8 mouse cellular contexts compared by ENCODE assay signal in the genomic region with DNA sequence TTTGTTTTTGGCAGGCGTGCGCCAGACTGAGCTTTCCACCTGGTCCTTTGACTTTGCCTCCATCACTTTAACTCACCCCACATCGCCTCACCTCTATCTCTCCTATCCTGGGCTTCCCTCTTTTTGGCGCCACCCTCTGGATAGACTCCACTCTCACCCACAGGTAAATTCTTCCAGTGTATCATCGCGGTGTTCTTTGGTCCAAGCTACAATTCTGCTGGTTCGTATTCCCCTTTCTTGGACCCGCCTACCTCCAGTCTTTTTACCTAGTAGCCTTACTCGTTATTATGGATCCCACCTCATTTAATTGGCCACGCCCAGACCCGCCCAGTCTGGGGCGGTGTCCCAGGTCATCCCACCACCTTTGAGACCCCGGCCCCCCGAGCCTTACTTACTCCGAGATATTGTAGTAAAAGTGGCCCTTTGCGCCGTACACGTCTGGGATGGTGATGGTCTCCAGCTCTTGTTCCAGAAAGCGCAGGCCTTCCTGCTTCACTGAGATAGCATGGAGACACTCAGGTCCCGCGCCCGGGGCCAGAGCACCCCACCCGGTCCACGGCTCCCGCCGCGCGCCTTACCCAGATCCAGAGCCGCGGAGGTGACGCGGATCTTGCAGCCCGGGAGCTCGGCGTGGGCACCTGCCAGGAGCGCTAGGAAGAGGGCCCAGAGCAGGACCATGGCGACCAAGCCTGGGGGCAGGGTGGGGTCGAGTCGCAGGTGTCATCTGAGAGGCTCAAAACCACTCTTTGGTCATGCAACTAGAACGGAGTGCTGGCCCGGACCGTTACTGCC. TPM values are rescaled to one million over a fixed set of nuclear protein-coding genes. Genes with fewer than 3 reads are reported as not detected.
DNase-seq lines count a peak whose midpoint lies in the region; ATAC-seq and TF ChIP-seq lines count a peak whose summit lies in the region.

No protein-coding gene starts in this region.

- H3K27me3 ChIP-seq in heart, embryonic 16.5 days (ENCODE audit: control insufficient read depth, insufficient read depth, low read length): peaks cover 31% of the 10 kb centered on the region
- H3K27me3 ChIP-seq in liver, embryonic 16.5 days (ENCODE audit: control insufficient read depth, insufficient read depth, low read depth, low read length): peaks cover 46% of the 10 kb centered on the region
- H3K27me3 ChIP-seq in stomach, embryonic 14.5 days (ENCODE audit: control insufficient read depth, insufficient read depth, low read length): peaks cover 2% of the 10 kb centered on the region; the same call in 1 of the 2 replicates

- H3K4me1 ChIP-seq in heart, embryonic 16.5 days (ENCODE audit: control insufficient read depth, insufficient read depth, low read length): peaks cover 16% of the 10 kb centered on the region
- H3K4me1 ChIP-seq in liver, embryonic 16.5 days (ENCODE audit: control insufficient read depth, low read depth, low read length): no peaks in the 10 kb centered on the region; the same call in 1 of the 2 replicates
- peaks cover 15% of the 10 kb centered on the region; the same call in 1 of the 2 replicates for H3K4me1 ChIP-seq in stomach, embryonic 14.5 days (ENCODE audit: control insufficient read depth, insufficient read depth, low read length)

- H3K9me3 ChIP-seq in heart, embryonic 16.5 days (replicated peaks; ENCODE audit: control insufficient read depth, low read length): no peaks in the 10 kb centered on the region
- no peaks in the 10 kb centered on the region for H3K9me3 ChIP-seq in liver, embryonic 16.5 days (replicated peaks; ENCODE audit: control insufficient read depth, low read length)
- H3K9me3 ChIP-seq in stomach, embryonic 14.5 days (ENCODE audit: control insufficient read depth, low read depth, low read length): no peaks in the 10 kb centered on the region

- H3K36me3 ChIP-seq in heart, embryonic 16.5 days (ENCODE audit: control insufficient read depth, insufficient read depth): no peaks in the 10 kb centered on the region
- H3K36me3 ChIP-seq in liver, embryonic 16.5 days (ENCODE audit: control insufficient read depth, insufficient read depth): no peaks in the 10 kb centered on the region
- H3K36me3 ChIP-seq in stomach, embryonic 14.5 days (ENCODE audit: control insufficient read depth, insufficient read depth, low read length): no peaks in the 10 kb centered on the region

- 1% methylated on average over 42 of the region's 42 CpGs for WGBS in heart, embryonic 16.5 days
- whole genome bisulfite sequencing in liver, embryonic 16.5 days (ENCODE audit: insufficient replicate concordance): 2% methylated on average over 42 of the region's 42 CpGs
- WGBS in stomach, embryonic 14.5 days: 2% methylated on average over 42 of the region's 42 CpGs

- H3K27ac ChIP-seq in layer of hippocampus, adult 2 months: peak overlapping the region; percentile 46; the same call in 1 of the 2 replicates
- no peak overlapping the region for H3K27ac ChIP-seq in heart, embryonic 16.5 days (ENCODE audit: low read length)
- H3K27ac ChIP-seq in liver, embryonic 16.5 days (ENCODE audit: low read length): no peak overlapping the region
- H3K27ac ChIP-seq in stomach, embryonic 14.5 days (ENCODE audit: low read length): no peak overlapping the region; the same call in 1 of the 2 replicates

- H3K4me2 ChIP-seq in heart, embryonic 16.5 days (ENCODE audit: low read depth, low read length): peak overlapping the region; percentile 98
- peak overlapping the region; percentile 51 for H3K4me2 ChIP-seq in liver, embryonic 16.5 days (ENCODE audit: low read depth, low read length)
- peak overlapping the region; percentile 98 for H3K4me2 ChIP-seq in stomach, embryonic 14.5 days (replicated peaks; ENCODE audit: low read depth, low read length)

- peak overlapping the region; percentile 69 for H3K9ac ChIP-seq in heart, embryonic 16.5 days (ENCODE audit: low read length)
- no peak overlapping the region for H3K9ac ChIP-seq in liver, embryonic 16.5 days (ENCODE audit: low read depth, low read length)
- peak overlapping the region; percentile 28; the same call in 1 of the 2 replicates for H3K9ac ChIP-seq in stomach, embryonic 14.5 days (replicated peaks; ENCODE audit: low read depth, low read length)

- peak; percentile 35 for TF ChIP-seq CTCF in layer of hippocampus, adult 2 months (conservative IDR thresholded peaks at IDR 0.05)

- no peak for ATAC-seq in heart, embryonic 16.5 days (replicated peaks; ENCODE audit: extremely low read depth, insufficient read depth, low FRiP score)
- no peak for ATAC-seq in liver, embryonic 16.5 days (ENCODE audit: low read depth)
- peak; percentile 34; the same call in 1 of the 2 replicates for ATAC-seq in stomach, embryonic 14.5 days (ENCODE audit: insufficient number of reproducible peaks, insufficient read depth, low FRiP score, low read depth)

- H3K4me3 ChIP-seq in layer of hippocampus, adult 2 months: peak overlapping the region; percentile 63
- peak overlapping the region; percentile 62 for H3K4me3 ChIP-seq in heart, embryonic 16.5 days (ENCODE audit: low read length)
- H3K4me3 ChIP-seq in liver, embryonic 16.5 days (ENCODE audit: low read depth, low read length): peak overlapping the region; percentile 45
- H3K4me3 ChIP-seq in stomach, embryonic 14.5 days (ENCODE audit: low read depth, low read length): peak overlapping the region; percentile 38

- DNase-seq in layer of hippocampus, adult 2 months (ENCODE audit: low spot score in 2 of 2): no peak
- no peak for DNase-seq in layer of hippocampus, postnatal 25 days (ENCODE audit: extremely low spot score in 1 of 2, low spot score in 1 of 2)
- DNase-seq in brain, adult 2 months (ENCODE audit: low read depth, low spot score): peak; percentile 36
- DNase-seq in ovary, postnatal 36 days (ENCODE audit: low spot score): no peak
- DNase-seq in adrenal gland, adult 8-10 months: no peak

RNA-seq across cellular contexts. Expression of gene Pltp, which starts 1.0 kb away (rescaled TPM):
- total RNA-seq in layer of hippocampus, adult 2 months (2021): 10 to 100 TPM; 67.4 to 86.9 TPM
- total RNA-seq in layer of hippocampus, postnatal 25 days (2021): 10 to 100 TPM; 68.8 to 73.7 TPM
- 52.0 and 67.2 TPM in 2 replicates for polyA plus RNA-seq in heart, embryonic 16.5 days (2015; fragmentation: Nextera tagmentation; extraction: Ambion mirVana)
- polyA plus RNA-seq in liver, embryonic 16.5 days (2015; fragmentation: Nextera tagmentation; extraction: Ambion mirVana): 23.1 and 27.4 TPM in 2 replicates
- 50.6 and 53.2 TPM in 2 replicates for polyA plus RNA-seq in stomach, embryonic 14.5 days (2014; fragmentation: Nextera tagmentation; extraction: Ambion mirVana)
- total RNA-seq in adrenal gland, adult 8-10 months (2022): 10 to 100 TPM; 26.0 to 57.3 (median 35.5) TPM

RNA-seq across cellular contexts. Expression of gene Pcif1, which starts 22.6 kb away (rescaled TPM):
- total RNA-seq in layer of hippocampus, adult 2 months (2021): 10 to 100 TPM; 45.9 to 49.6 TPM
- total RNA-seq in layer of hippocampus, postnatal 25 days (2021): 10 to 100 TPM; 40.4 to 47.2 TPM
- 53.4 and 54.5 TPM in 2 replicates for polyA plus RNA-seq in heart, embryonic 16.5 days (2015; fragmentation: Nextera tagmentation; extraction: Ambion mirVana)
- polyA plus RNA-seq in liver, embryonic 16.5 days (2015; fragmentation: Nextera tagmentation; extraction: Ambion mirVana): 36.8 and 38.2 TPM in 2 replicates
- 70.6 and 87.3 TPM in 2 replicates for polyA plus RNA-seq in stomach, embryonic 14.5 days (2014; fragmentation: Nextera tagmentation; extraction: Ambion mirVana)
- total RNA-seq in adrenal gland, adult 8-10 months (2022): 10 to 100 TPM; 49.4 to 74.0 (median 65.6) TPM

RNA-seq across cellular contexts. Expression of gene Neurl2, which starts 23.2 kb away (rescaled TPM):
- 1 to 10 TPM; 2.8 to 3.6 TPM for total RNA-seq in layer of hippocampus, adult 2 months (2021)
- total RNA-seq in layer of hippocampus, postnatal 25 days (2021): 1 to 10 TPM; 3.4 to 4.6 TPM
- 50.6 and 52.8 TPM in 2 replicates for polyA plus RNA-seq in heart, embryonic 16.5 days (2015; fragmentation: Nextera tagmentation; extraction: Ambion mirVana)
- polyA plus RNA-seq in liver, embryonic 16.5 days (2015; fragmentation: Nextera tagmentation; extraction: Ambion mirVana): 1.7 and 2.5 TPM in 2 replicates
- 6.3 and 8.3 TPM in 2 replicates for polyA plus RNA-seq in stomach, embryonic 14.5 days (2014; fragmentation: Nextera tagmentation; extraction: Ambion mirVana)
- total RNA-seq in adrenal gland, adult 8-10 months (2022): 1 to 10 TPM in 3 of 4 experiments, under 1 TPM in 1; 0.90 to 4.9 (median 3.1) TPM

RNA-seq across cellular contexts. Expression of gene Ctsa, which starts 23.8 kb away (rescaled TPM):
- 100 to 1,000 TPM; 103 to 108 TPM for total RNA-seq in layer of hippocampus, adult 2 months (2021)
- 100 to 1,000 TPM in 1 of 2 experiments, 10 to 100 TPM in 1; 93.3 to 106 TPM for total RNA-seq in layer of hippocampus, postnatal 25 days (2021)
- polyA plus RNA-seq in heart, embryonic 16.5 days (2015; fragmentation: Nextera tagmentation; extraction: Ambion mirVana): 173 and 184 TPM in 2 replicates
- polyA plus RNA-seq in liver, embryonic 16.5 days (2015; fragmentation: Nextera tagmentation; extraction: Ambion mirVana): 90.7 and 92.5 TPM in 2 replicates
- polyA plus RNA-seq in stomach, embryonic 14.5 days (2014; fragmentation: Nextera tagmentation; extraction: Ambion mirVana): 130 and 134 TPM in 2 replicates
- total RNA-seq in adrenal gland, adult 8-10 months (2022): 100 to 1,000 TPM; 103 to 166 (median 137) TPM

RNA-seq across cellular contexts. Expression of gene Spata25, which starts 28.2 kb away (rescaled TPM):
- total RNA-seq in layer of hippocampus, adult 2 months (2021): under 1 TPM; 0.47 to 0.79 TPM
- not detected for total RNA-seq in layer of hippocampus, postnatal 25 days (2021)
- polyA plus RNA-seq in heart, embryonic 16.5 days (2015; fragmentation: Nextera tagmentation; extraction: Ambion mirVana): 0.42 TPM in 1 of 2 replicates, not detected in the other
- polyA plus RNA-seq in liver, embryonic 16.5 days (2015; fragmentation: Nextera tagmentation; extraction: Ambion mirVana): not detected in 2 replicates
- not detected in 2 replicates for polyA plus RNA-seq in stomach, embryonic 14.5 days (2014; fragmentation: Nextera tagmentation; extraction: Ambion mirVana)
- under 1 TPM in 2 of 4 experiments, not detected in 2; 0.51 to 0.86 TPM for total RNA-seq in adrenal gland, adult 8-10 months (2022)
